Mouse (Mus musculus) layer of hippocampus, postnatal 10 days (tissue): Measurements from ENCODE around the gene Map3k5. TPM values are rescaled to one million over a fixed set of nuclear protein-coding genes. Genes with fewer than 3 reads are reported as not detected.

Experiments used
- DNase-seq, 2 experiments: peaks; one replicate each; pipeline ENCODE4 v3.0.0; 2021; ENCODE audit warnings: low spot score in 2 of 2
- total RNA-seq, 2 experiments: library from RNA; stranded (reverse); gene quantifications; 2 replicates each; pipeline ENCODE4 v1.2.3; 2021

The Map3k5 gene
- total RNA-seq, 2 experiments from 2014 or later, result 18.6 to 19.0 TPM

- DNase-seq, result no peak
These were observed 167.2 kb downstream of the Map3k5 start for GRCm38 (mm10) chr10:20101456-20101855.

DNA sequence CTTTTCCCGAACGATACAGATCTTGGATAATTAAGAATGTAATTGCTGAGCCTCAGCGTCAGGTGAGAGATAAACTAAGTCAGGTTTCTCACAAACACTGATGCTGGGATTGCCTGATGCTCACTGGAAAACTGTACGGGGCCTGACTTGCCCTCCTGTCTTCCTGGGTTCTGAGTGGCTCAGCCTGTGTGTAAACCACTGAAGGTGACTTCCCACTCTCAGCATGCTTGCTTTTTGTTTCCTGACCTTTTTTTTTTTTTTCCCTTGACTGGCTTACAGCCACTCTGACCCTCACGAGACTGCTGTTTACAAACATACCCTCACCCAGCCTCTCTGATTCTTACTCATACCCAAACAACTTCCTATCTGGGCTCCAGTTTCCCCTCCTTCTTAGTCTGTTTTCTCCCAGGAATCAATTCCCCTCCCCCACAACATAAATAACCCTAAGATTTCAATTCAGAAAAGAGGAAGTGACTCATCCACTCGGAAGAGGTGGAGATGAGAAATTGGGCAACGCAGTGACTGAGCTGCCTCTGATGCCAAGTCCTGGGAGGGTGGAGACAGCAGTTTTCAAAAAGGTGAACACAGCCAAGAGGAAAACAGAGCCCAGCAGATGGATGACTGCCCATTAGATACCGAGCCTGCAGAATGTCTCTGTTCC is 170.1 kb downstream of the Map3k5 start:
- DNase-seq, result no peak

DNA sequence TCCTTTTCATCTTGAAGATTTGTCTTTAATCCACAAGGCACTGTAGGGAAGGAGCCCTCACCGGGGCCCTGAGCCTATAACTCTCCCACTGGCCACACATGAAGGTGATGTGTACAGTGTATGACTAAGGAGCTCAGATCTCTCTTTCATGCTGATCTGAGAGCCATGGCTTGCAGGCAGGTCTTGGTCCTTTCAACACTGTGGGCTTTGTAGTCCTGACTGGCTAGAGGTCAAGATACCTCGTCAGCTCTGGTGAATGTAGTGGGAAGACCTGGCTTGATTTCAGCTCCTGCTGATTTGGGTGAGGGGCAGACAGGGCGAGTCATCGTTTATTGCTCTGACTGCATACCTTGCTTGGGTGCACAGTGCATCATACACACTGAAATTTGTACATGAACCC is 171.3 kb downstream of the Map3k5 start:
- no peak for DNase-seq

DNA sequence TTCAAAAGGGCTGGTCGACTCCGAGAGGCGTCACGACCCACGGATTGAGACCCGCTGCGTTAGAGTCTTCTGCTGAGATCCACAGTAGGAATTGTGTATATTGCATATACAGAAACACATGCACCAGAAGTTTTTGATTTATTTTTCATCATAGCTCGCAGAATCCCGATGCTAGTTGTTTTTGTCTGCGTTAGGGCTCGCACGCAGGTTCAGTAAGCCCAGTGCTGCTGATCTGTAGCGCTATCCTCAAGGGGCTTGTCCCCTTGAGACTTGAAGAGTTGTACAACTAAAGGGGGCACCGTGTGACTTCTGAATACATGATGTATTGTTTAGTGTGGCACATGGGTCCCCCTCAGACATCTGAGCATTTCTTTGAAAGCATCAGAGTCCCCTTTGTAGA is 172.8 kb downstream of the Map3k5 start:
- no peak for DNase-seq

GRCm38 (mm10) chr10:20111508-20111907 is 177.2 kb downstream of the Map3k5 start:
- DNase-seq, result no peak

- no peak for DNase-seq
These were observed 178.0 kb downstream of the Map3k5 start for GRCm38 (mm10) chr10:20112026-20112973.

GRCm38 (mm10) chr10:20119504-20120425 is 185.5 kb downstream of the Map3k5 start:
- no peak for DNase-seq

- DNase-seq, result no peak
These were observed 187.7 kb downstream of the Map3k5 start for GRCm38 (mm10) chr10:20121981-20122380.

GRCm38 (mm10) chr10:20123401-20123800 is 189.1 kb downstream of the Map3k5 start:
- DNase-seq, result no peak

- no peak for DNase-seq
These were observed 190.3 kb downstream of the Map3k5 start for GRCm38 (mm10) chr10:20124576-20124975.

- DNase-seq, result peak; percentile 62 to 74
These were observed 191.0 kb downstream of the Map3k5 start for GRCm38 (mm10) chr10:20125226-20125625.

GRCm38 (mm10) chr10:20132933-20133652 is 198.8 kb downstream of the Map3k5 start:
- DNase-seq, result no peak

- DNase-seq, result no peak
These were observed 201.2 kb downstream of the Map3k5 start for GRCm38 (mm10) chr10:20135350-20136058.

DNA sequence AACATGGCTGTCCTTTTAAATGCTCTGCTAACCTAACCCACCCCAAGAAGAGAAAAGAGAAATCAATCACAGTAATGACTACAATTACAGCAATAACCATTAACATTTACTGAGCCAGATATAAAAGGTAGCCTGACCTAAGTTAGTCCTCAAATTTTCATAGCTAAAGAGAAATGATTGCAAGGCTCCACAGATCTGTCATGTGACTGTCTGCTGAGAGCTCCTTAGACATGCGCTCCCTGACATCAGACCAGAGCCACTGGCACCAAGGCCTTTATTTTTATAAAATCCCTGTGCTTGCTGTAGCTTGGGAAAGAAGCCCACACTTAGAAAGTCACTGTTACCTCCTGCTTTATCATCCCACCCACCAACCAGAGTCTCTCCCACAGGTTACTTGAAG is 202.2 kb downstream of the Map3k5 start:
- no peak for DNase-seq

DNA sequence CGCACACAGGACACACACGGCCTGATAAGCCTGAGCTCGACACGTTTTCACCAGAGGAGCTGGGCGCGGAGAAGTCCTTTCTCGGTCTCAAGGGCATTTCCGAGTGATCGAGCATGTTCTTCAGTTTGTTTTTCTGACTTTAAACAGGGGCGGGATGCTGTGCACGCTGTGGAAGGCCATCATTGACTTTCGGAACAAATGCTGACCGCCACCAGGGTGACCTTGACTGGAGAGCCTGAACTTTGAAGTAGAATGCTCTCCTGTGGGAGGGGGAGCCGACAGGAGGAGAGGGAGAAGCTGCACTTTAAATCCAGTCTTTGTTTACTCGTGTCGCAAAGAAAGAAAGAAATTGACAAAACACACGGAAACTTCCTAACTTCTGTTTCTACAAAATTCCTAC is 207.1 kb downstream of the Map3k5 start:
- DNase-seq, result no peak

DNA sequence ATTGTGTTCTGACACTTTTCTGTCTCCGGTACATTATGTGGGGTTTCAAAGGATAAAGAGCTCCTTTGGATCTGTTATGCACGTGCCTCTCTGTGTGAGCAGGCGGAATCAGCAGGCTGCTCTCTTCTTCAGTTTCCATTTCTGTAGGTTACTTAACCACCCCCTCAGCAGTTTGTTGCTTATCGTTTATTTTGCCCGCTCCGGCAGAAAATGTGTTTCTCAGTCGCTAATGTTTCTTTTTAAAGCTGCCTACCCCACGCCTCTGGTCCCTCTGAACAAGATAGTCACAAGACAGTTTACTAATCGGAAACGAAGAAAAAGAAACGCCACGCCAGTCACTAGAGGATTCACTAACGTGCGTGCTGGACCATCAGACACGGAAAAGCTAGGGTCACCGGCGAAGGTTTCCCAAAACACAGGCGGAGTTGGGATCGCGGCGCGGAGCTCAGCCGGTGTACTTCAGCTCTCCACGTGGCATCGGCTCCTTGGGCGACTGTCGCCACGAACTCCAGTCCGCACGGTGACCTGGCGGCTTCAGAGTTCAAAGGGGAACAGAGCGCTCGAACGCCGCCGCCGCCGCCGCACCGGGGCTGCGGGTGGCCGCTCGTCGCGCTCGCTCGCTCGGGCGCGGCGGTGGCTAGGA is 214.0 kb downstream of the Map3k5 start, which contains the start of gene Map7:
Gene Map7, plus strand, starts transcription at position 342 of the 643 bp plus-strand sequence.
- peak; percentile 15 to 38 for DNase-seq

DNA sequence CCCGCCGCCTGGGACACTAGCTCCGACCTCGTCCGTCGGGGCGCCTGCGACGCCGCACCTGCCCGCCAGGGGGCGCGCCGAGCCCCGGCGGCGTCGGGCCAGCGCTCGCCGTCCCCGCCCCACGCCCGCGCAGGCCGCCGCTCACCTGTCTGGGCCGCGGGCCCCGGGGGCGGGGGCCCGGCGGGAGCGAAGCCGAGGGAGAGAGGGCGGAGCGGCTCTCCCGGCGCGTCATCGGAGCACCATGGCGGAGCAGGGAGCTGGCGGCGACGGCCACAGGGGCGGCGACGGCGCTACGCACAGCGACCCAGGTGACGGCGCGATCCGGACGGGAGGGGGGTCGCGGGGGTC is 214.5 kb downstream of the Map3k5 start:
- DNase-seq, result peak; percentile 55 to 60

GRCm38 (mm10) chr10:20149121-20149834 is 215.0 kb downstream of the Map3k5 start:
- DNase-seq, result peak; percentile 56 to 62

- DNase-seq, result no peak
These were observed 215.6 kb downstream of the Map3k5 start for GRCm38 (mm10) chr10:20149835-20150355.
